31 mouse cellular contexts compared by ENCODE assay signal in the genomic region with DNA sequence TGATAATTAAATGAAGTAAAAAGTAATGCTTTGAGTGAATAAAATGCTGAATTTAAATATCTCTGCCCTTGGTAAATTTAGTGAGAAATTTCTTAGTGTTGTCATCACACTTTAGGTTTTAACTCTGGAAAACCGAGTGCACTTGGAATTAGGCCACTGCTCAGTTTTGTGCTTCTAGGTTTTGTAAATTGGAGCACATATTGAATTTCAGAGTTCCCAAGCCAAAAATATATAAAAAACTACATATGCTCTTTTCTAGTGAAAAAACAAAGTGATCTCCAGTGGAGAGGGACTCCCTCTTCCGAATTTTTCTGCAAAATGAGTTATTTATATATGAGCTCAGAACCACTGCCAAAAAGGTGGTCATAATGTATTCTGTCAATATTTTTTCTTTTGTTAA. TPM values are rescaled to one million over a fixed set of nuclear protein-coding genes. Genes with fewer than 3 reads are reported as not detected.
"Had no signal": no experiment of that assay in that cellular context is flagged by ENCODE, and none has a peak within 500 bp of the region (broad histone marks: within the 10 kb centered on the region; RNA-seq: fewer than 3 reads in every experiment).

No protein-coding gene starts in this region.

- H3K27ac ChIP-seq: kidney, postnatal 0 days; limb, embryonic 13.5 days; liver, embryonic 13.5 days; stomach, embryonic 15.5 days had no signal

- H3K4me2 ChIP-seq: limb, embryonic 13.5 days; liver, embryonic 13.5 days; midbrain, embryonic 11.5 days; stomach, embryonic 15.5 days had no signal

- H3K4me1 ChIP-seq: liver, embryonic 13.5 days; stomach, embryonic 15.5 days had no signal

- H3K27me3 ChIP-seq: limb, embryonic 13.5 days; liver, embryonic 13.5 days; stomach, embryonic 15.5 days had no signal

- ATAC-seq: intestine, postnatal 0 days had no signal

- DNase-seq: kidney, adult 2 months; kidney, postnatal 25 days; layer of hippocampus, postnatal 36 days; liver, embryonic 13.5 days; lung, adult 2 months; lung, postnatal 14 days; lung, postnatal 4 days; midbrain, embryonic 14.5 days; right cerebral cortex, postnatal 25 days; spleen, adult 18-20 months; thymus, adult 18-20 months; thymus, postnatal 36 days had no signal

- H3K36me3 ChIP-seq: limb, embryonic 13.5 days; liver, embryonic 13.5 days; stomach, embryonic 15.5 days had no signal

- H3K9ac ChIP-seq: limb, embryonic 13.5 days; liver, embryonic 13.5 days; stomach, embryonic 15.5 days had no signal

- H3K9me3 ChIP-seq: limb, embryonic 13.5 days; liver, embryonic 13.5 days; stomach, embryonic 15.5 days had no signal

- H3K4me3 ChIP-seq: limb, embryonic 13.5 days; liver, embryonic 13.5 days; stomach, embryonic 15.5 days had no signal

RNA-seq across cellular contexts. Expression of gene Trim52, which starts 45.2 kb away (rescaled TPM):
- total RNA-seq: layer of hippocampus, adult 8-10 months; layer of hippocampus, postnatal 10 days; layer of hippocampus, postnatal 36 days; left cerebral cortex, adult 8-10 months; left cerebral cortex, postnatal 36 days; liver, adult 2 months; megakaryocyte progenitor cell, adult 5-6 weeks; megakaryocyte-erythroid progenitor cell, adult 5-6 weeks; midbrain, postnatal 0 days had no signal
- polyA plus RNA-seq: intestine, postnatal 0 days; kidney, adult 2 months; kidney, embryonic 14.5 days; kidney, postnatal 0 days; limb, embryonic 13.5 days; liver, adult 2 months; liver, embryonic 13.5 days; liver, embryonic 16.5 days; lung, adult 2 months; lung, embryonic 16.5 days; midbrain, embryonic 11.5 days; midbrain, embryonic 14.5 days; midbrain, postnatal 0 days; neural tube, embryonic 11.5 days; neural tube, embryonic 14.5 days; stomach, embryonic 15.5 days; urinary bladder, adult 2 months had no signal
